Mouse (Mus musculus): ENCODE measurements around the gene Tbc1d2. TPM values are rescaled to one million over a fixed set of nuclear protein-coding genes. Genes with fewer than 3 reads are reported as not detected.

The Tbc1d2 gene
- polyA plus RNA-seq, 1 experiment from 2014 or later: 1.1 TPM

GRCm38 (mm10) chr4:46555762-46556161 is 94.2 kb downstream of the Tbc1d2 start:
- H3K4me3 ChIP-seq (ENCODE audit: low read depth, low read length): no peak overlapping the region
- 91% methylated on average over 9 of the region's 9 CpGs for WGBS
- H3K36me3 ChIP-seq (ENCODE audit: control insufficient read depth, insufficient read depth, low read length): no peaks in the 10 kb centered on the region
- H3K9me3 ChIP-seq (ENCODE audit: control insufficient read depth, low read length): no peaks in the 10 kb centered on the region
- H3K27ac ChIP-seq (ENCODE audit: low read depth, low read length): no peak overlapping the region
- DNase-seq (ENCODE audit: low spot score): no peak
- no peak overlapping the region for H3K4me2 ChIP-seq (ENCODE audit: low read depth)
- H3K9ac ChIP-seq (ENCODE audit: low read length): no peak overlapping the region
- no peak for ATAC-seq (ENCODE audit: insufficient read depth, low FRiP score, low TSS enrichment)
- H3K27me3 ChIP-seq (ENCODE audit: control insufficient read depth, insufficient read depth, low read length): no peaks in the 10 kb centered on the region
- no peaks in the 10 kb centered on the region for H3K4me1 ChIP-seq (ENCODE audit: control insufficient read depth, insufficient read depth, low read length)

Other genes with a start within 250 kb of the Tbc1d2 start
- 15.8 and 15.9 TPM in 2 replicates for gene Hemgn, start 236.7 kb downstream of the Tbc1d2 start, polyA plus RNA-seq (2014; fragmentation: Nextera tagmentation; extraction: Ambion mirVana)
- 261 and 271 TPM in 2 replicates for gene Anp32b, start 199.3 kb downstream of the Tbc1d2 start, polyA plus RNA-seq (2014; fragmentation: Nextera tagmentation; extraction: Ambion mirVana)
- gene Nans, start 161.0 kb downstream of the Tbc1d2 start, polyA plus RNA-seq (2014; fragmentation: Nextera tagmentation; extraction: Ambion mirVana): 82.0 and 89.1 TPM in 2 replicates
- 0.78 and 0.92 TPM in 2 replicates for gene Trim14, start 114.1 kb downstream of the Tbc1d2 start, polyA plus RNA-seq (2014; fragmentation: Nextera tagmentation; extraction: Ambion mirVana)
- gene Coro2a, start 48.0 kb downstream of the Tbc1d2 start, polyA plus RNA-seq (2014; fragmentation: Nextera tagmentation; extraction: Ambion mirVana): 6.9 and 8.8 TPM in 2 replicates

Measured in neural tube, embryonic 11.5 days (tissue).